Mouse (Mus musculus) CH12F3 (cell line): ENCODE data around the gene Macc1.

Experiments used
- in situ Hi-C: fragments of 300-500 bp; cut with MboI; formaldehyde crosslinking; loops from 2 replicates; pipeline ENCODE4 v1.14.3; 2020; ENCODE audit warnings: low sequenced_read_pairs

The Macc1 gene

GRCm38 (mm10) chr12:119467656-119468055, 153.6 kb downstream of the Macc1 start:
- in situ Hi-C loops = loop anchor here (25.0 kb wide), 1 partner anchor 530 kb away; no protein-coding TSS in a partner anchor

- in situ Hi-C loops = loop anchor here (25.0 kb wide), 1 partner anchor 533 kb away; no protein-coding TSS in a partner anchor
These were observed 156.2 kb downstream of the Macc1 start for GRCm38 (mm10) chr12:119470260-119470659.

- in situ Hi-C loops = no loop called here
These were observed 169.2 kb downstream of the Macc1 start for GRCm38 (mm10) chr12:119483296-119483695.

GRCm38 (mm10) chr12:119483922-119484631, 170.0 kb downstream of the Macc1 start:
- in situ Hi-C loops = no loop called here

GRCm38 (mm10) chr12:119511145-119511544, 197.1 kb downstream of the Macc1 start:
- in situ Hi-C loops = no loop called here
